Mouse (Mus musculus) urinary bladder, adult 18-20 months (tissue): ENCODE data around the gene Lin37.
A peak's percentile ranks its signal among the peaks of the same experiment; 100 is the strongest.

Source experiments
- DNase-seq, 2 experiments: peaks; one replicate each; pipeline ENCODE4 v3.0.0; 2022; ENCODE audit warnings: low spot score in 2 of 2, mixed read lengths in 2 of 2

The Lin37 gene

GRCm38 (mm10) chr7:30559443-30559954, at the start of gene Lin37:
Gene Lin37, minus strand, starts transcription at chr7:30559838.
- DNase-seq, result peak; percentile 85 to 97

- no peak for DNase-seq
These were observed 48.8 kb upstream of the Lin37 start for GRCm38 (mm10) chr7:30608476-30608875.

- DNase-seq, result no peak
These were observed 48.2 kb upstream of the Lin37 start for GRCm38 (mm10) chr7:30607706-30608309.

GRCm38 (mm10) chr7:30604944-30605343, 45.3 kb upstream of the Lin37 start:
- no peak for DNase-seq

GRCm38 (mm10) chr7:30604424-30604823, 44.8 kb upstream of the Lin37 start:
- no peak for DNase-seq

GRCm38 (mm10) chr7:30602583-30602982, 42.9 kb upstream of the Lin37 start:
- peak in 1 of 2 experiments; percentile 78 for DNase-seq

GRCm38 (mm10) chr7:30600651-30601050, 41.0 kb upstream of the Lin37 start:
- peak; percentile 61 to 86 for DNase-seq

- peak; percentile 75 to 85 for DNase-seq
These were observed 40.3 kb upstream of the Lin37 start for GRCm38 (mm10) chr7:30599933-30600353.

GRCm38 (mm10) chr7:30598786-30599185, 39.1 kb upstream of the Lin37 start, which contains the start of gene Zbtb32:
Gene Zbtb32, minus strand, starts transcription at chr7:30598909.
- no peak for DNase-seq

GRCm38 (mm10) chr7:30596811-30597210, 37.2 kb upstream of the Lin37 start:
- no peak for DNase-seq

- no peak for DNase-seq
These were observed 36.5 kb upstream of the Lin37 start for GRCm38 (mm10) chr7:30596093-30596492.

- no peak for DNase-seq
These were observed 34.9 kb upstream of the Lin37 start for GRCm38 (mm10) chr7:30594510-30595024.

GRCm38 (mm10) chr7:30593579-30594509, 34.2 kb upstream of the Lin37 start:
- DNase-seq, result no peak

- no peak for DNase-seq
These were observed 33.3 kb upstream of the Lin37 start for GRCm38 (mm10) chr7:30592772-30593423.

GRCm38 (mm10) chr7:30591605-30591951, 31.9 kb upstream of the Lin37 start:
- DNase-seq, result no peak

GRCm38 (mm10) chr7:30590927-30591604, 31.4 kb upstream of the Lin37 start:
- DNase-seq, result no peak

GRCm38 (mm10) chr7:30589435-30590301, 30.0 kb upstream of the Lin37 start:
- peak; percentile 73 to 85 for DNase-seq

GRCm38 (mm10) chr7:30588676-30589434, 29.2 kb upstream of the Lin37 start, which contains the start of gene Kmt2b:
Gene Kmt2b, minus strand, starts transcription at chr7:30588726.
- DNase-seq, result peak; percentile 89 to 98
